Mouse (Mus musculus): ENCODE data around the gene Rab3il1.

GRCm38 (mm10) chr19:9966096-9966867, 35.2 kb upstream of the Rab3il1 start:
- TF ChIP-seq CTCF (IDR thresholded peaks at IDR 0.05; ENCODE audit: low read depth): no peak
- no peak for TF ChIP-seq EP300 (IDR thresholded peaks at IDR 0.05; ENCODE audit: low read depth)

Data from heart, postnatal 0 days (tissue).